ENCODE assay signal across 13 mouse cellular contexts in the genomic region with DNA sequence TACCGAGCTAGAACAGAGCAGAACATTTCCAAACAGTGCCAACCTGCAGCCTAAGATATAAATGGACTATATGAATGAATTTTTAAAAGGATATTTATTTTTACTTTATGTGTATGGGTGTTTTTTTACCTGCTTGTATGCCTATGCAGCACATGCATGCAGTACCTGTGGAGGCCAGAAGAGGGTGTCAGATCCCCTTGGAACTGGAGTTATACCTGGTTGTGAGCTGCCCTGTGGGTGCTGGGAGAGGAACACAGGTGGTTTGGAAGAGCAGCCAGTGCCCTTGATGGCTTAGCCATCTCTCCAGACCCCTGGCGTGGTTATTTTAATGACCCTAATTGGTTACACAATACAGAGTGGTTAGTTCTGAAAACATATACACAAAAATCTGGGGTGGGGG.
DNase-seq lines count a peak whose midpoint lies in the region; ATAC-seq and TF ChIP-seq lines count a peak whose summit lies in the region.
"Had no signal": no experiment of that assay in that cellular context is flagged by ENCODE, and none has a peak within 500 bp of the region (broad histone marks: within the 10 kb centered on the region; RNA-seq: fewer than 3 reads in every experiment).

No protein-coding gene starts in this region.

- DNase-seq in cerebellum, adult 2 months, result no peak
- DNase-seq in cerebellum, adult 11 months, result no peak
- no peak for DNase-seq in layer of hippocampus, adult 2 months (ENCODE audit: low spot score in 2 of 2)
- no peak for DNase-seq in layer of hippocampus, postnatal 14 days (ENCODE audit: low spot score in 2 of 2)
- DNase-seq in naive thymus-derived CD4-positive, alpha-beta T cell, adult 2 months (ENCODE audit: low read depth), result peak; percentile 37
- no peak for DNase-seq in spleen, postnatal 4 days (ENCODE audit: low spot score in 2 of 2)
- DNase-seq in midbrain, embryonic 11.5 days (ENCODE audit: low spot score, missing footprints), result no peak
- DNase-seq: embryo, embryonic 11 days; gastrocnemius, postnatal 14 days had no signal

- TF ChIP-seq CTCF in cerebellum, adult 2 months (IDR thresholded peaks at IDR 0.05; ENCODE audit: borderline replicate concordance, insufficient read depth, low read depth, low read length), result peak; percentile 23; the same call in 1 of the 2 replicates
- peak; percentile 66 for TF ChIP-seq CTCF in layer of hippocampus, adult 2 months (conservative IDR thresholded peaks at IDR 0.05)
- TF ChIP-seq CTCF in E14TG2a.4 (conservative IDR thresholded peaks at IDR 0.05; ENCODE audit: low read length), result peak; percentile 60

- H3K9ac ChIP-seq in midbrain, embryonic 11.5 days (ENCODE audit: low read length), result no peak overlapping the region

- no peak overlapping the region for H3K4me3 ChIP-seq in cerebellum, adult 2 months (replicated peaks; ENCODE audit: insufficient read depth, low read depth, low read length)
- H3K4me3 ChIP-seq in layer of hippocampus, adult 2 months, result no peak overlapping the region
- no peak overlapping the region for H3K4me3 ChIP-seq in E14TG2a.4 (replicated peaks; ENCODE audit: low read length)
- no peak overlapping the region for H3K4me3 ChIP-seq in midbrain, embryonic 11.5 days (ENCODE audit: low read depth, low read length)
- H3K4me3 ChIP-seq: hindbrain, embryonic 10.5 days; limb, embryonic 10.5 days had no signal

- H3K27me3 ChIP-seq in cerebellum, adult 2 months (ENCODE audit: control insufficient read depth, insufficient read depth, low read length), result no peaks in the 10 kb centered on the region
- no peaks in the 10 kb centered on the region for H3K27me3 ChIP-seq in E14TG2a.4 (ENCODE audit: insufficient read depth, low read length)
- H3K27me3 ChIP-seq in midbrain, embryonic 11.5 days (ENCODE audit: control insufficient read depth, insufficient read depth, low read length), result 0 out of 2 replicates have a peak, but pooled peaks cover 2% of the 10 kb centered on the region

- no peak for ATAC-seq in midbrain, embryonic 11.5 days (ENCODE audit: low FRiP score)

- TF ChIP-seq POLR2A in cerebellum, adult 2 months (IDR thresholded peaks at IDR 0.05; ENCODE audit: borderline replicate concordance, insufficient read depth, low read length), result no peak

- no peaks in the 10 kb centered on the region for H3K36me3 ChIP-seq in E14TG2a.4 (ENCODE audit: insufficient read depth, low read length)
- H3K36me3 ChIP-seq in midbrain, embryonic 11.5 days (ENCODE audit: control insufficient read depth, insufficient read depth, low read length), result no peaks in the 10 kb centered on the region
- H3K36me3 ChIP-seq: hindbrain, embryonic 10.5 days; limb, embryonic 10.5 days had no signal

- 94% methylated on average over 2 of the region's 2 CpGs for WGBS in cerebellum, adult 2 months
- 84% methylated on average over 2 of the region's 2 CpGs for WGBS in midbrain, embryonic 11.5 days

- H3K4me1 ChIP-seq in cerebellum, adult 2 months (ENCODE audit: control insufficient read depth, insufficient read depth, low read length), result no peaks in the 10 kb centered on the region
- H3K4me1 ChIP-seq in E14TG2a.4 (replicated peaks; ENCODE audit: low read depth, low read length), result peaks cover 40% of the 10 kb centered on the region
- peaks cover 8% of the 10 kb centered on the region for H3K4me1 ChIP-seq in midbrain, embryonic 11.5 days (ENCODE audit: control insufficient read depth, insufficient read depth, low read length)

- no peaks in the 10 kb centered on the region for H3K9me3 ChIP-seq in E14TG2a.4 (ENCODE audit: low read length)
- no peaks in the 10 kb centered on the region for H3K9me3 ChIP-seq in midbrain, embryonic 11.5 days (ENCODE audit: control insufficient read depth, low read length)
- H3K9me3 ChIP-seq: hindbrain, embryonic 10.5 days; limb, embryonic 10.5 days had no signal

- no peak overlapping the region for H3K4me2 ChIP-seq in midbrain, embryonic 11.5 days

- no peak overlapping the region for H3K27ac ChIP-seq in cerebellum, adult 2 months (ENCODE audit: insufficient read depth, low read length)
- no peak overlapping the region for H3K27ac ChIP-seq in layer of hippocampus, adult 2 months
- no peak overlapping the region for H3K27ac ChIP-seq in midbrain, embryonic 11.5 days (ENCODE audit: low read depth, low read length)
- H3K27ac ChIP-seq: hindbrain, embryonic 10.5 days; limb, embryonic 10.5 days; macrophage had no signal
